Mouse (Mus musculus): ENCODE results near the gene Ltb4r1.

GRCm38 (mm10) chr14:55793461-55793860 lies 27.7 kb downstream of the Ltb4r1 start:
- TF ChIP-seq CTCF (IDR thresholded peaks at IDR 0.05; ENCODE audit: insufficient read depth, low read length) = no peak
- TF ChIP-seq POLR2A (IDR thresholded peaks at IDR 0.05; ENCODE audit: borderline replicate concordance, extremely low read depth, low read depth, low read length) = no peak

All from lung, adult 2 months (tissue).